Mouse (Mus musculus) bone marrow, adult 2 months (tissue): ENCODE measurements around the gene Cxcr5.

ENCODE experiments used
- CTCF ChIP-seq: fragments of 200-500 bp; IDR thresholded peaks from 2 replicates; pipeline ENCODE4 v1.5.1; 2011; ENCODE audit warnings: low read length, control low read depth; ENCODE audit not compliant: control insufficient read depth, insufficient read depth
- POLR2A ChIP-seq: fragments of 200-500 bp; IDR thresholded peaks from 2 replicates; pipeline ENCODE4 v1.6.1; 2011; ENCODE audit warnings: low read depth, mild to moderate bottlenecking, control low read depth, low read length, borderline replicate concordance; ENCODE audit not compliant: control insufficient read depth

- TF ChIP-seq CTCF (no peak), POLR2A (no peak)
These were observed 75.3 kb downstream of the Cxcr5 start for GRCm38 (mm10) chr9:44486335-44486734.
